Mouse (Mus musculus) stomach, embryonic 14.5 days (tissue): ENCODE results near the gene B3galt4. TPM values are rescaled to one million over a fixed set of nuclear protein-coding genes. Genes with fewer than 3 reads are reported as not detected.

Source experiments
- ATAC-seq: fragments of 200-750 bp; cut with Nextera tagmentation; 2 replicates; pipeline ENCODE4 v1.8.0; 2017; ENCODE audit warnings: low read depth, moderate TSS enrichment; ENCODE audit not compliant: insufficient number of reproducible peaks, insufficient read depth, low FRiP score
- H3K27ac ChIP-seq: fragments of 300-500 bp; sonication (generic); 2 replicates; pipeline ENCODE4 v1.5.1; 2014; ENCODE audit warnings: mild to moderate bottlenecking, low read length, moderate library complexity, mixed read lengths
- H3K27me3 ChIP-seq: fragments of 300-500 bp; sonication (generic); 2 replicates; pipeline ENCODE4 v1.6.1; 2014; ENCODE audit warnings: low read length, control low read depth, mixed read lengths; ENCODE audit not compliant: control insufficient read depth, insufficient read depth
- H3K36me3 ChIP-seq: fragments of 300-500 bp; sonication (generic); 2 replicates; pipeline ENCODE4 v1.6.1; 2014; ENCODE audit warnings: mild to moderate bottlenecking, control low read depth, low read length, moderate library complexity, mixed read lengths; ENCODE audit not compliant: control insufficient read depth, insufficient read depth
- H3K4me1 ChIP-seq: fragments of 300-500 bp; sonication (generic); 2 replicates; pipeline ENCODE4 v1.6.1; 2014; ENCODE audit warnings: low read length, control low read depth, mixed read lengths; ENCODE audit not compliant: control insufficient read depth, insufficient read depth
- H3K4me2 ChIP-seq: fragments of 300-500 bp; sonication (generic); replicated peaks from 2 replicates; pipeline ENCODE4 v1.6.1; 2014; ENCODE audit warnings: low read depth, low read length, control low read depth
- H3K4me3 ChIP-seq: fragments of 300-500 bp; sonication (generic); 2 replicates; pipeline ENCODE4 v1.5.1; 2014; ENCODE audit warnings: low read depth, low read length, control low read depth
- H3K9ac ChIP-seq: fragments of 300-500 bp; sonication (generic); replicated peaks from 2 replicates; pipeline ENCODE4 v1.6.1; 2014; ENCODE audit warnings: low read depth, mild to moderate bottlenecking, control low read depth, low read length, moderate library complexity, mixed read lengths
- H3K9me3 ChIP-seq: fragments of 300-500 bp; sonication (generic); 2 replicates; pipeline ENCODE4 v1.6.1; 2016; ENCODE audit warnings: low read depth, low read length, control low read depth; ENCODE audit not compliant: control insufficient read depth
- WGBS: fragments of 180-500 bp; shearing (Covaris S2); extraction: QIAGEN DNeasy Blood & Tissue Kit; methylation state at CpG from one replicate; pipeline ENCODE4 v1.1.7; 2014; 5-methylcytosine and 5-hydroxymethylcytosine counted together
- polyA plus RNA-seq: library from polyadenylated mRNA; unstranded; fragments of >200 nt; fragmentation: Nextera tagmentation; extraction: Ambion mirVana; gene quantifications from 2 replicates; pipeline ENCODE4 v1.2.1, GENCODE M21; 2014

B3galt4 gene
- polyA plus RNA-seq, 1 experiment from 2014 or later: 2.9 TPM

- H3K4me2 ChIP-seq: no peak overlapping the region
- no peak overlapping the region for H3K9ac ChIP-seq
- H3K27ac ChIP-seq: no peak overlapping the region
- no peaks in the 10 kb centered on the region for H3K9me3 ChIP-seq
- peaks cover 12% of the 10 kb centered on the region for H3K4me1 ChIP-seq
- 90% methylated on average over 11 of the region's 11 CpGs for WGBS
- H3K36me3 ChIP-seq: peaks cover 5% of the 10 kb centered on the region
- H3K27me3 ChIP-seq: no peaks in the 10 kb centered on the region
- H3K4me3 ChIP-seq: no peak overlapping the region
- no peak for ATAC-seq
These were observed 19.3 kb downstream of the B3galt4 start for GRCm38 (mm10) chr17:33931947-33932346.

DNA sequence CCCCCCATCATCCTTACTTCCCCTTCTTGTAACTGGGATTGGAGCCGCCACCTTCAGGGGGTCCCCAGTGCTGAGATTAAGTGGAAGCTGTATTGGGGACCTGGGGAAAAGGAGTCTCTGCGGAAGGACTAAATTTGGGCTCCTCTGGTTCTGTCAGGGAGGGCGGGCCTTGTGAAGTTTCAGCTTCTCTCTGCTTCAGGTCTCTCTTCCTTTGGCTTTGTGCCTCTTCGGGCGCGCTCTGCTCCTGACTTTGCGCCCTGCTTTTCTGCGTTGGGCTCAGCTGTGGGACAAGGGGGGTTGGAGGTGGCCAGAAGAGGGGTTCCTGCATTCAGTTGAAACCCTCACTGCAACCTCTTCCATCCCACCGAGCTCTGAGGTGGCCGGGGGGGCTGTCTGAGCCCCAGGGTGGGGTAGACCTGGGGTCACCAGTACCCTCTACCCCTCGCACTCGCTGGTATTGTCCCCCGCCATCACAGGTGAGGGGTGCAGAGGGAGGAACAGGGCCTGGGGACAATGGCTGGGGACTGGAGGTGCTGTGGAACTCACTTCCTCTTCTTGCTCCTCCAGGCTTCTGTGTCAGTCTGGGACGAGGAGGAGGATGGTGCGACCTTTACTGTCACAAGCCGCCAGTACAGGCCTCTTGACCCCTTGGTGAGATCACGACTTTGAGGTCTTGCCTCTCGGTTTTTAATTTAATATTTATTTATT is 20.0 kb downstream of the B3galt4 start:
- peak overlapping the region; percentile 6; the same call in 1 of the 2 replicates for H3K27ac ChIP-seq
- peak overlapping the region; percentile 94 for H3K4me3 ChIP-seq
- no peaks in the 10 kb centered on the region for H3K27me3 ChIP-seq
- 30% methylated on average over 18 of the region's 18 CpGs for WGBS
- H3K4me2 ChIP-seq: peak overlapping the region; percentile 98
- peaks cover 12% of the 10 kb centered on the region for H3K4me1 ChIP-seq
- ATAC-seq: no peak
- H3K9ac ChIP-seq: peak overlapping the region; percentile 87; the same call in 1 of the 2 replicates
- no peaks in the 10 kb centered on the region for H3K9me3 ChIP-seq
- H3K36me3 ChIP-seq: peaks cover 7% of the 10 kb centered on the region

DNA sequence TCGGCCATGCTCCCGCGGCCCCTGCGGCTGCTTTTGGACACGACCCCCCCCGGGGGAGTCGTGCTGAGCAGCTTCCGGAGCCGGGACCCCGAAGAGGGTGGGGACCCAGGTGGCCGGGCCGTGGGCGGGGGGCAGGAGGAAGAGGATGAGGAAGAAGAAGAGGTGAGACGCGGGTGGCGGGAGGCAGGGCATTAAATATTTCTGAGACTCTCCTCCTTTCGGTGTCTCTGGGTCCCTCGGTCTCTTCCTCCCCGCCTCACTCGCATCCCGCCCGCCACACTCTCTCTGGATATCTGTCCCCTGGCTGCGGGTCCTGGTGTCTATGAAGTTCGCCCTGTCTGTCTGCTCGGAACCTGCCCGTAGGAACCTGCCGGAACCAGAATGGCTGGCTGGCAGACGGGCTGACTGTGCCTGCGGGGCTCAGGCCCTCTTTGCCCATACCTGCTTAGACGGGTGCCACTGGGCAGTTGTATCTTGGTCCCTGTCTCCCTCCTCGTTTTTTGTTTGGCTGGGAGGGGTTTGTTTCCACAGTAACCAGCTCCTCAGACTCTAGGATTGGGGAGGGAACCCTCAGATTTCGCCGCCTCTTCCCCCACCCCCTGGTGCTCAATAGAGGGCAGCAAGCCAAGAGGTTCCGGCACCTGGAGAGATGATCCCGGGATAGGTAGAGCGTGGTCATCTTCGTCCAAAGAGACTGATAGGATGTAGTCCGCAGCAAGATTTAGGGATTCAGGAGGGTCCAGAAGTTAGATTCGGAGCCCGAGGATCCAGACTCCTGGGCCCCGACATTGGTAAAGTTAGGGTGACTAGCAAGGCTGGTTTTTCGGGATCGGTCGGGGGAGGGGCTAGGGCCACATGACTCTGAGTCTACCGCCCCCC is 20.8 kb downstream of the B3galt4 start:
- H3K27me3 ChIP-seq: no peaks in the 10 kb centered on the region
- 0 out of 2 replicates have a peak, but pooled peaks have one; percentile 14 for ATAC-seq
- peak overlapping the region; percentile 94 for H3K4me3 ChIP-seq
- H3K4me1 ChIP-seq: peaks cover 12% of the 10 kb centered on the region
- no peaks in the 10 kb centered on the region for H3K9me3 ChIP-seq
- H3K4me2 ChIP-seq: peak overlapping the region; percentile 98
- H3K27ac ChIP-seq: peak overlapping the region; percentile 95
- 1% methylated on average over 44 of the region's 45 CpGs for WGBS
- H3K9ac ChIP-seq: peak overlapping the region; percentile 87
- H3K36me3 ChIP-seq: peaks cover 7% of the 10 kb centered on the region

GRCm38 (mm10) chr17:33929371-33930279 is 21.7 kb downstream of the B3galt4 start, which contains the start of gene Rgl2:
Gene Rgl2 (plus strand): TSS chr17:33929543.
- under 1% methylated on average over 71 of the region's 80 CpGs for WGBS
- peaks cover 12% of the 10 kb centered on the region for H3K4me1 ChIP-seq
- H3K9me3 ChIP-seq: no peaks in the 10 kb centered on the region
- H3K27ac ChIP-seq: peak within 1 kb of the TSS; percentile 95
- H3K9ac ChIP-seq: peak within 1 kb of the TSS; percentile 87
- H3K4me3 ChIP-seq: peak within 1 kb of the TSS; percentile 94
- peak within 1 kb of the TSS; percentile 98 for H3K4me2 ChIP-seq
- H3K36me3 ChIP-seq: peaks cover 7% of the 10 kb centered on the region
- ATAC-seq: peak; percentile 84
- H3K27me3 ChIP-seq: no peaks in the 10 kb centered on the region

DNA sequence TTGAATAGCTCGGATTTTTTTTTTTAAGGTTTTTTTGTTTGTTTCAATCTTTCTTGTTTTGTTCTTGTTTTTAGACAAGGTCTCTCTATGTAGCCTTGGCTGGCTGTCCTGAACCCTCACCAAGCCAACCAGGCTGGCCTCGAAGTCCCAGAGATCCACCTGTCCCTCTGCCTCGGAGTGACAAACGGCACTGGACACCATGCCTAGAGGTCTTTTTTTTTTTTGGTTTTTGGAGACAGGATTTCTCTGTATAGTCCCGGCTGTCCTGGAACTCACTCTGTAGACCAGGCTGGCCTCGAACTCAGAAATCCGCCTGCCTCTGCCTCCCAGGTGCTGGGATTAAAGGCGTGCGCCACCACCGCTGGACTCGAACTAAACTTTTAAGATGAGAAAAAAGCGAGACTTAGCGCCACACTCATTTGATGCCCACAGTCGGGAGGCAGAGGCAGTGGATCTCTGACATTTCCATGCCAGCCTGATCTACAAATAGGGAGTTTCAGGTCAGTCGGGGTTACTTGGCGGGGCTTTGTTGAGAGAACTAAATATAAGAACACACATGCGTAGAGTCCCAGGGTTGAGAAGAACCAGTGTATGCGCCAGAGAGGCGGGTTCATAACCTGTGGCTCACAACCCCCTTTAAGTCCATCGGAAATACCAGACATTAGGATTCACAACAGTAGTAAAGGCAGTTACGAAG is 22.9 kb downstream of the B3galt4 start:
- Histone ChIP-seq H3K27me3 (no peaks in the 10 kb centered on the region), H3K9ac (peak overlapping the region; percentile 77), H3K4me2 (peak overlapping the region; percentile 98), H3K27ac (no peak overlapping the region), H3K36me3 (peaks cover 4% of the 10 kb centered on the region), H3K9me3 (no peaks in the 10 kb centered on the region), H3K4me3 (peak overlapping the region; percentile 94), H3K4me1 (peaks cover 12% of the 10 kb centered on the region)
- WGBS: 61% methylated on average over 21 of the region's 21 CpGs
- no peak for ATAC-seq

GRCm38 (mm10) chr17:33926207-33926932 is 24.9 kb downstream of the B3galt4 start:
- Histone ChIP-seq H3K36me3 (0 out of 2 replicates have a peak, but pooled peaks cover 3% of the 10 kb centered on the region), H3K9me3 (no peaks in the 10 kb centered on the region), H3K27ac (no peak overlapping the region), H3K9ac (no peak overlapping the region), H3K4me1 (peaks cover 11% of the 10 kb centered on the region), H3K27me3 (no peaks in the 10 kb centered on the region), H3K4me3 (no peak overlapping the region), H3K4me2 (no peak overlapping the region)
- no peak for ATAC-seq
- 79% methylated on average over 17 of the region's 17 CpGs for WGBS

DNA sequence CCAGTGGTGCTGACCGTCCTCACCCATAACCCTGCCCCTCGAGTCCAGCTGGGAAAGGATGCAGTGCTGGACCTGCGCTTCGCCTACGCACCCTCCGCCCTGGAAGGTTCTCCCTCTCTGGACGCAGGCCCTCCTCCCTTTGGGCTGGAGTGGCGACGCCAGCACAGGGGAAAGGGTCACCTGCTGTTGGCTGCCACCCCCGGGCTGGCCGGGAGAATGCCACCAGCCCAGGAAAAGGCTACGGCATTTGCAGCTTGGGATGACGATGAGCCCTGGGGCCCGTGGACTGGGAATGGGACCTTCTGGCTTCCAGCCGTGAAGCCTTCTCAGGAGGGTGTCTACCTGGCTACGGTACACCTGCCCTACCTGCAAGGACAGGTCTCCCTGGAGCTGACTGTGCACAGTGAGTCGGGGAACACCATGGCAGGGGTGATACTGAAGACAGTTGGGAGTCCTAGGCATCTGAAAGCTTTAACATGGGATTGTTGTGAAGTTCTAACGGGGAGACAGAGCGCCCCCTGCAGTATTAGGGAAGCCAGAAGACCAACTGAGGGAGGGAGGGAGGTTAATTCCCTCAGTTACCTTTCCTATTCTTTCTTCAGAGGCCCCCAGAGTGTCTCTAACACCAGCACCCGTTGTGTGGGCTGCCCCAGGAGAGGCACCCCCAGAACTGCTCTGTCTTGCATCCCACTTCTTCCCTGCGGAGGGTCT is 25.7 kb downstream of the B3galt4 start:
- WGBS: 83% methylated on average over 21 of the region's 21 CpGs
- no peak overlapping the region for H3K9ac ChIP-seq
- H3K36me3 ChIP-seq: 0 out of 2 replicates have a peak, but pooled peaks cover 3% of the 10 kb centered on the region
- H3K9me3 ChIP-seq: no peaks in the 10 kb centered on the region
- H3K27ac ChIP-seq: no peak overlapping the region
- no peaks in the 10 kb centered on the region for H3K27me3 ChIP-seq
- no peak for ATAC-seq
- H3K4me1 ChIP-seq: peaks cover 4% of the 10 kb centered on the region
- H3K4me2 ChIP-seq: no peak overlapping the region
- H3K4me3 ChIP-seq: no peak overlapping the region
